Mouse (Mus musculus): ENCODE results near the gene Dock8.

DNA sequence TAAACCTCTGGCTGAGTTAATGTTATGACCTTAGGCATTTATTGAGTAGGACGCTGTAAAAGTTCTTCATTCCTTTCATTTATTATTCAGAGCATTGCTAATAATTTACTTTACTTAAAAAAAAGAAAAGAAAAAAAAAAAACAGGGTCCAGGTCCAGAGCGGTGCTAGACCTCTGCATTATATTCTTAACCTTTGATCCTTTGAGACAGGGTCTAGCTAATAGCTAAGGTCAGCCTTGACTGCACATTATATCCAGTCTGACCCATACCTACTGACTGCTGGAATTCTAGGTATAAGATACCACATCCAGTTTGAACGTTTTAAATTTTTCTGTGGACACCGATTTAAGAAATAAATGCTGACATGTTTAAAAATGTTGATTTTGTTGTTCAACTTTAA lies 16.3 kb upstream of the Dock8 start:
- TF ChIP-seq POLR2A (IDR thresholded peaks at IDR 0.05; ENCODE audit: insufficient read length, low read depth) (no peak), MYOG (IDR thresholded peaks at IDR 0.05; ENCODE audit: control insufficient read depth in 1 of 3, insufficient read depth in 1 of 3, insufficient read length in 2 of 3, low read depth in 2 of 3) (no peak), TCF3 (IDR thresholded peaks at IDR 0.05; ENCODE audit: insufficient read length, low read depth) (no peak), SRF (IDR thresholded peaks at IDR 0.05; ENCODE audit: control insufficient read depth, insufficient read length, low read depth) (no peak), TCF12 (IDR thresholded peaks at IDR 0.05; ENCODE audit: insufficient read depth, poor library complexity, severe bottlenecking) (no peak), E2F4 (IDR thresholded peaks at IDR 0.05; ENCODE audit: insufficient read depth) (no peak), MAX (IDR thresholded peaks at IDR 0.05; ENCODE audit: low read depth) (no peak)

All from myocyte (in vitro differentiated cells).